Mouse (Mus musculus) yolk sac, embryonic 10.5 days (tissue): ENCODE data around the gene Rcan2.

Experiments used
- DNase-seq: peaks from one replicate; pipeline ENCODE4 v3.0.0-alpha.2; 2017; ENCODE audit warnings: low spot score

Gene Rcan2

DNA sequence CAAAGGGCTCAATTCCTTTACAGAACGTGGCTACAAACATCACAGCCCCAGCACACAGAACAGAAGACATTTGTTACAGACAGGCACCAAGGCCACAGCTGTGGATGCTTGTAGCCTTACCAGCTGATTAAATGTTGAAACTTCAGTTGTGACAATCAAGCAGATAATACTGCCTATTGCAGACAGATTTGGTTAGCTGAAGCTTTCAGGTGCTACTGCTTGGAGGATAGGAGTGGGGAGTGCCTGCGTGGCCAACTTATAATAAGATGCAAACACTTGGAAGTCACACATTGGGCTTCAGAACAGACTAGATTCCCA lies 276.7 kb downstream of the Rcan2 start:
- DNase-seq = no peak

DNA sequence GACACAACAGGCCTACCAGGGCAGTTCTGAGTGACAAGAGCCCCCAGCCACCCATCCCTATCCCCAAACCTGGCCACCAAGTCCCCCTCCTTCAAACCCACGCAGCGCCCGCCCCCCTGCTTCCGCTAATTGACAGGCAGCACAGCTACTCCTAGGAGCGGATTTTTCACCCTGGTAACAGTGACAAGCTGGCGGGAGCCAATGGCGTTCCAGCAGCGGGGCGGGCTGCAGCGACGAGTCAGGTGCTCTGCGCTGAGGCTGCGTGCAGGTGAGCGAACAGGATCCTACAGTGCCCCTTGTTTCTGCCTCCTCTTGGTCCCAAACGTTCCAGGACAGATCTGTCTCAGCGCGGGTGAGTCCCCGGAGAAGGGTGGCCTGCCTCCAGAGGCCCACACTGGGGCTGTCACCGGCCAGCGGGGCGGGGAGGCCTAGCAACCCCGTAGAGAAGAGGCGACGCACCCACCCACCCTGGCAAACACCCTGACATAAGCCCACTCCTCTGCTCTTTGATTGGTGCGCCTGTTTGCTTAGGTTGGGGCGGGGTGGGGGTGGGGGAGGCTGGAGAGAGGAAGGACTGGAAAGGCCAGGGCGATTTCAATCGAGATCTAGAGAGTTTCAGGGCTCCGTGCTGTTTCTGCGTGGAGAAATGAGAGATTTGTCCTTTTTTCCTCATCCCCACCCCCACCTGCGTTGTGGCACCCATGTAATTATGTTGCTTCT lies 277.6 kb downstream of the Rcan2 start, which contains the start of gene Enpp5:
Gene Enpp5 (plus strand): TSS at position 183 of the 720 bp plus-strand sequence.
- peak; percentile 83 for DNase-seq

DNA sequence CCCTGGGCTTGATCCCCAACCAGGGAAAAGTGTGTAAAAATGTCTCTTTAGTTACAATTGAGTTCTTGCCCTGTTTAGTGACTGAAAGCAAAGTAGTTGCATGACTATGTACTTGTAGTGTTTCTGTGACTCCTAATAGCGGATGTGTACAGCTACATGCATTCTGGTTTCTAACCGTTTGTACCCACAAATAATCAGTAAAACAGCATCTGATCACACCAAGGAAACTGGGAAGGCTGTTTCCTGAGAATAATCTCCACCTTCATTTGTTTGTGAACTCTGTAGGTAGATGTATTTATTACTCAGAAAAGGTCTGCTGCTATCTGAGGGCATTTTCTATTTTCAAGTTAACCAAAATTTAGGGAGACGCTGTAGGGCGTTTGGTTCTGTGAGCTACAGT lies 282.0 kb downstream of the Rcan2 start:
- DNase-seq = no peak

DNA sequence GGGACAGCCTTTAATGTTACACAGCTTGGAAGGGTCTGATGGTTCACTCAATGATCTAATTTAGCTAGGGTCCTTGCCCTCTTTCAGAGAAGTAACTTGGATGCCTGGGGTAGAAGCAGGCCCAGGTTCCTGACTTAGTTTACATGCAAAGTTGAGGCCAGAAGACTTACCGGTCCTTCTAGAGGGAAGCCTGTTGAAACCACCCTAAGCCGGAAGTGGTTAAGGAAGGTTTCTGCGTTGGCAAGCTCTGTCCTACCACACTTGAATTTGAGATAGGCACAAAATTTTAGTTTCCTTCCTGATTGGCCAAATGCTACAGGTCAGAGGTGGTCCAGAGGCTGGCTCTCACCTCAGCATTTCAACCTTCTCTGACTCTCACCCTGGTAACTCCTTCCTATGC lies 287.1 kb downstream of the Rcan2 start:
- DNase-seq = no peak
